Mouse (Mus musculus): ENCODE results near the gene Gm28048. TPM values are rescaled to one million over a fixed set of nuclear protein-coding genes. Genes with fewer than 3 reads are reported as not detected.
A peak's percentile ranks its signal among the peaks of the same experiment; 100 is the strongest.

Gene Gm28048
- polyA plus RNA-seq, 1 experiment from 2014 or later: 13.1 TPM

DNA sequence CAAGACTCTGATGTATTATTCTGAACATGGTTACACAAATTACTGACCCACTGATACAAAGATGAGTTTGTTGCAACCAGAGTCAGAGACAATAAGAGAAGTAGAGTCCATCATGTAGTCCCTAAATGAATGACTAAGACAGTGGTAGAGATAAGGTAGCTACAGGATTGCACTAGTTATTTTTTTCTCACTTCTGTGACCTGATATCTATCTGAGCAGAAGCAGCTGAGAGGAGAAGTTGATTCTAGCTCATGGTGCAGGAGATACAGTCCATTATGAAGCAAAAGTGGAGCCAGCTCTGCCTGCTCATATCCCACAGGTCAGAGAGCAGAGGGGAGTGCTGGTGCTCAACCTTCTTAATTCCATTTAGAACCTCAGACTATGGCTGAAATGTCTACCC, 49.7 kb downstream of the Gm28048 start:
- Histone ChIP-seq H3K27me3 (replicated peaks) (no peaks in the 10 kb centered on the region), H3K4me3 (replicated peaks) (no peak overlapping the region), H3K9me3 (no peaks in the 10 kb centered on the region), H3K4me2 (replicated peaks) (no peak overlapping the region), H3K9ac (no peak overlapping the region), H3K36me3 (no peaks in the 10 kb centered on the region), H3K27ac (no peak overlapping the region), H3K4me1 (replicated peaks) (no peaks in the 10 kb centered on the region)
- no peak for ATAC-seq

DNA sequence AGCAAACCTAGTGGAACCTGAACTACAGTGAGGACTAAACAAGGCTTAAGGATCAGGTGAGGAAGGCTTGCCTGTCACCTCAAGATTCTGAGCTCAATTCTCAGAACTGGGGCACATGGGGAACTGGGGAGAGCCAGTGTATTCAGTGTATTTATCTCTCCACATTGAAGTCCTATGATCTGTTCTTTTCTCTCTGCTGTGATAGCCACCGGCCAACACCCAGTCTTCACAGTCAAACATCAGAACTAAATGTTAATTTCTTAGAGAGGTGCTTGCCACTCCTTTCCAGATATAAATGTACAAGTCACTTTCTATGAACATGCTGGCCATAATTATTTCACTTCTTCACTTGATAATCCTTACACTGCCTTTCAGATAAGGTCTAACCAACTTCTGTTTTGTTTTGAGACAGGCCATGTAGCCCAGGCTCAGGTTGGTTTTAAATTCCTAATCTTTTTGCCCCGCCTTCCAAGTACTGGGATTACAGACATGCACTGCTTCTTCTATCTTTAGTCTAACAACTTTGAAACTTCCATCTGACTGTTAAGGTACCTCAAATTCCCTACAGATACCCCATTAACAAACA, 50.5 kb downstream of the Gm28048 start:
- H3K9me3 ChIP-seq: no peaks in the 10 kb centered on the region
- no peak overlapping the region for H3K4me2 ChIP-seq (replicated peaks)
- H3K4me3 ChIP-seq (replicated peaks): no peak overlapping the region
- H3K27me3 ChIP-seq (replicated peaks): no peaks in the 10 kb centered on the region
- no peaks in the 10 kb centered on the region for H3K36me3 ChIP-seq
- no peak overlapping the region for H3K9ac ChIP-seq
- no peak overlapping the region for H3K27ac ChIP-seq
- no peak for ATAC-seq
- no peaks in the 10 kb centered on the region for H3K4me1 ChIP-seq (replicated peaks)
- 93% methylated on average over 2 of the region's 2 CpGs for WGBS

DNA sequence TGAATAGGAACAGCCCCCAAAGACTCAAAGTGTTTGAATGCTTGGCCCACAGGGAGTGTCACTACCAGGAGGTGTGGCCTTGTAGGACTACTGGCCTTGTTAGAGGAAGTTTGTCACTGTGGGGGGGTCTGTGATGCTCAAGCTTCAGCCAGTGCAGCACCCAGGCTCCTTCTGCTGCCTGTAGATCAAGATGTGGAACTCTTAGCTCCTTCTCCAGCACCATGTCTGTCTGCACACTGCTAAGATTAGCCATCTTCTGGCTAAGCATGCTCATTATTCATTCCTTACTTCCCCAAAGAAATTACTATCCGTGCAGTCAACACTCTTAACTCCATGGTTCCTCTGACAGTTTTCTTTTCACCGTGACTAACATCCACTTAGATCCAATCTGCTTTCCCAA, 51.8 kb downstream of the Gm28048 start:
- no peak for ATAC-seq
- Histone ChIP-seq H3K9ac (no peak overlapping the region), H3K4me1 (replicated peaks) (no peaks in the 10 kb centered on the region), H3K9me3 (no peaks in the 10 kb centered on the region), H3K27ac (no peak overlapping the region), H3K4me3 (replicated peaks) (no peak overlapping the region), H3K27me3 (replicated peaks) (no peaks in the 10 kb centered on the region), H3K4me2 (replicated peaks) (no peak overlapping the region), H3K36me3 (no peaks in the 10 kb centered on the region)
- 64% methylated on average over 2 of the region's 2 CpGs for WGBS

DNA sequence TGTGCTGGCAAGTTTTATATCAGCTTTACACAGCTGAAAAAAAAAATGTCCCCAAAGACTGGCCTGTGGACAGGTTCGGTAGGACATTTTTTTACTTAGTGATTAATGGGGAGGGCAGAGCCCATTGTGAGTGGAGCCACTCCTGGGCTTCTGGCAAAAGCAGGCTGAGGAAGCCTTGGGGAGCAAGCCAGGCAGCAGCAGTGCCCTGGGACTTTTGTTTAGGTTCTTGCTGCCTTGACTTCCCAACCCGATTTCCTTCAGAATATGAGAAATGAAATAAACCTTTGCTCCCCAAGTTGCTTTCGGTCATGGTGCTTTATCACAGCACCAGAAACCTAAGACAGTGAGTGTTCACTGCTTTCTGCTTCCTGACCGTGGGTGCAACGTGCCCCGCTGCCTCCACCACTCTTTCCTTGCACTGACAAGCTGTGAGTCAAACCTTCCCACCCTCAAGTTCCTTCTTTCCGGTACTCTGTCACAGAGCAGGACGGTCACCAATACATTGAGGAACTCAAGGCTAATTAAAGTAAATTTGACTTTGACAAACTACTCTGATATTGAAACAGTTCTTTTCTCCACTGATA, 53.2 kb downstream of the Gm28048 start:
- no peak overlapping the region for H3K4me2 ChIP-seq (replicated peaks)
- H3K4me3 ChIP-seq (replicated peaks): no peak overlapping the region
- H3K9me3 ChIP-seq: no peaks in the 10 kb centered on the region
- 67% methylated on average over 8 of the region's 8 CpGs for WGBS
- no peak overlapping the region for H3K27ac ChIP-seq
- ATAC-seq: no peak
- H3K27me3 ChIP-seq (replicated peaks): no peaks in the 10 kb centered on the region
- no peaks in the 10 kb centered on the region for H3K36me3 ChIP-seq
- H3K9ac ChIP-seq: no peak overlapping the region
- H3K4me1 ChIP-seq (replicated peaks): no peaks in the 10 kb centered on the region

DNA sequence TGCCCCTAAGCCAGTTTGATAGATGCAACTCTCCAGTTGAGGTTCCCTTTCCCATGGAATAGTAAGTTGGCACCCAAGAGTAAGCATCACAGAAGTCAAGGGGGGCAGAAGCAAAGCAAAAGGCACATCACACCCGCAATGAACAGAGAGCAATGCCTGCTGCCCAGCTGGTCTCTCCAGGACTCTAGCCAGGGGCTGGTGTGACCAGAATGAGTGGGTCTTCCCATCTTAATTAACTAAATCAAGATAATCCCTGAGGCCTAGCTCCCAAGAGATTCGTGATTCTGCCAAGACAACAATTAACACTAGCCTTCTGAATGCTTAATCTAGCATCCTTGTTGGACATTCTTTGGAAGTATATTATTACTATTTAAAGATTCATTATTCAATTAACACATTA, 58.3 kb downstream of the Gm28048 start:
- no peak overlapping the region for H3K4me3 ChIP-seq (replicated peaks)

DNA sequence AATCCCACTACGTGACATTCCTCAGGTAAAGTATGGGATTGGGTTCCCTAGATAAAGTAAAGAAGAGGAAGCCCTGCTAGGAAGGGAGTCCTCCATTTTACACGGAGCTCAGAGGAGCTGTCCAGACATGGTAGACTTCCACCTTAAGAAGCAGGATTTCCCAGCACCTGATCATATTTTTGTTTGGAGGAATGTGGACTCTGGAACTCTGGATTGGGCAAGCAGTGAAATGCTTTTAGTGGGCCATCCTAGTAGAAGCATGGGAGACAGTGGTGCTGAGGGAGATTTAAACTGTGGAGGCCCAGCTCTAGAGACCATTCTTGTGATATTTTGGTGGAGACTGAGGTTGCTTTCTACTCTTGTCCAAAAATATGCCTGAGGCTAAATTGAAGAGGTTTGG, 59.3 kb downstream of the Gm28048 start:
- Histone ChIP-seq H3K36me3 (no peaks in the 10 kb centered on the region), H3K9ac (no peak overlapping the region), H3K27me3 (replicated peaks) (no peaks in the 10 kb centered on the region), H3K4me3 (replicated peaks) (no peak overlapping the region), H3K4me2 (replicated peaks) (no peak overlapping the region), H3K9me3 (no peaks in the 10 kb centered on the region), H3K4me1 (replicated peaks) (no peaks in the 10 kb centered on the region), H3K27ac (no peak overlapping the region)
- 80% methylated on average over 2 of the region's 2 CpGs for WGBS
- no peak for ATAC-seq

More for the DNA sequence above, 58.3 kb downstream of the Gm28048 start:
- 86% methylated on average over 2 of the region's 2 CpGs for WGBS
- H3K9me3 ChIP-seq: no peaks in the 10 kb centered on the region
- no peak overlapping the region for H3K9ac ChIP-seq
- H3K36me3 ChIP-seq: no peaks in the 10 kb centered on the region
- H3K27ac ChIP-seq: no peak overlapping the region
- no peak for ATAC-seq
- H3K4me2 ChIP-seq (replicated peaks): no peak overlapping the region
- H3K27me3 ChIP-seq (replicated peaks): no peaks in the 10 kb centered on the region
- H3K4me1 ChIP-seq (replicated peaks): no peaks in the 10 kb centered on the region

DNA sequence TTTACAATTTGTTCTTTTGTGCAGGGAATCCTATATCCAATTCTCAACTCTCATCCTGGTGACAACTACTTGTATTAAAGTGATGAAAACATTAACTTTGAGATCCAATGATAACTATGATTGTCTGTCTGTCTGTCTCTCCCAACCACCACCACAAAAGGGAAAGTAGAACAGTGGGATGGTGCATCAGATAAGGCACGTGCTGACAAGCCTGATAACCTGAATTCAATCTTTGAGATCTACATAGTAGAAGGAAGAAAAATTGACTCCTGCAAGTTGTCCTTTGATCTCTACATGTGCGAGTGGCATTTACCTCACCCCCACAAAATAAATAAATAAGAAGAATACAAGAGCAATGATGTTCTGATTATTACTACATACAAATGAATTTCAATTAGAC, 62.6 kb downstream of the Gm28048 start:
- Histone ChIP-seq H3K36me3 (no peaks in the 10 kb centered on the region), H3K4me3 (replicated peaks) (no peak overlapping the region), H3K4me2 (replicated peaks) (no peak overlapping the region), H3K27ac (no peak overlapping the region), H3K9me3 (no peaks in the 10 kb centered on the region), H3K4me1 (replicated peaks) (no peaks in the 10 kb centered on the region), H3K27me3 (replicated peaks) (no peaks in the 10 kb centered on the region), H3K9ac (no peak overlapping the region)
- no peak for ATAC-seq
- 65% methylated on average over 2 of the region's 2 CpGs for WGBS

DNA sequence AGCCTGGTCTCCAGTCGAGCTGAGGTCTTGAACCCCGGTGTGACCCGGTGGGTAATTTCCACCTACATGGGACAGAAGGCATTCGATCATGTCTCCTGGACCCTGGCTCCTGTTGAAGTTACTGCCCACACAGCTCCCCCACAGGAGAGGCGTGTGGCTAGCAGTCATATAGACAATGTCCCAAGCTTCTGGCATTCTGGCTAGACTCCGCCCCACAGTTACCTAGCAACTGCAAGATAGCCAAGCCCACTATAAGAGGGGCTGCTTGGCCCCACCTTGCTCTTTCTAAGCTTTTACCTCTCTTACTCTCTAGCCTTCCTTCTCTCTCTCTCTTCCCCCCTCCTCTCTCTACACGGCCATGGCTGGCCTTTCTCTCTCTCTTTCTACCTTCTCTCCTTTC, 64.1 kb downstream of the Gm28048 start:
- H3K4me2 ChIP-seq (replicated peaks): no peak overlapping the region
- H3K27me3 ChIP-seq (replicated peaks): no peaks in the 10 kb centered on the region
- no peak overlapping the region for H3K4me3 ChIP-seq (replicated peaks)
- H3K9ac ChIP-seq: no peak overlapping the region
- H3K36me3 ChIP-seq: no peaks in the 10 kb centered on the region
- H3K4me1 ChIP-seq (replicated peaks): no peaks in the 10 kb centered on the region
- no peak for ATAC-seq
- WGBS: 92% methylated on average over 7 of the region's 7 CpGs
- H3K9me3 ChIP-seq: no peaks in the 10 kb centered on the region
- no peak overlapping the region for H3K27ac ChIP-seq

DNA sequence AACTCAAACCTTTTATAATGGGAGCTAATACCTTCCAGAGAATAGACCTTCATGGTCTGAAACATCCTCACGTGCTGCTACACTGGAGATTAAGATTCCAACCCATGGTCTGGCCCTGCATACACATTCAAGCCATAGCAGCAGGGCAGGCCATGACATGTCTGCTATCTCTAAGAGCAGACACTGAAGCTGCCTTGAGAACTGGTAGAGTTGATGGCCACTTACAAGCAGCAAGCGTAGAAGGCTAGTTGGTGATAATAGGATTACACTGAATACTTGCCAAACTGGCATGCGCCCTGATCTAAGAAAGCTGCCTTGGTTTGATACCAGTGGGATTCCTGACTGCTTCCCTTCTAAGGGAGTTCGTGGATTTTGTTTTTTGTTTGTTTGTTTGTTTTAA, 68.1 kb downstream of the Gm28048 start:
- Histone ChIP-seq H3K4me2 (replicated peaks) (no peak overlapping the region), H3K4me1 (replicated peaks) (no peaks in the 10 kb centered on the region), H3K27ac (no peak overlapping the region), H3K4me3 (replicated peaks) (no peak overlapping the region), H3K27me3 (replicated peaks) (no peaks in the 10 kb centered on the region), H3K9ac (no peak overlapping the region), H3K9me3 (no peaks in the 10 kb centered on the region), H3K36me3 (no peaks in the 10 kb centered on the region)
- WGBS: 84% methylated on average over 4 of the region's 4 CpGs
- no peak for ATAC-seq

DNA sequence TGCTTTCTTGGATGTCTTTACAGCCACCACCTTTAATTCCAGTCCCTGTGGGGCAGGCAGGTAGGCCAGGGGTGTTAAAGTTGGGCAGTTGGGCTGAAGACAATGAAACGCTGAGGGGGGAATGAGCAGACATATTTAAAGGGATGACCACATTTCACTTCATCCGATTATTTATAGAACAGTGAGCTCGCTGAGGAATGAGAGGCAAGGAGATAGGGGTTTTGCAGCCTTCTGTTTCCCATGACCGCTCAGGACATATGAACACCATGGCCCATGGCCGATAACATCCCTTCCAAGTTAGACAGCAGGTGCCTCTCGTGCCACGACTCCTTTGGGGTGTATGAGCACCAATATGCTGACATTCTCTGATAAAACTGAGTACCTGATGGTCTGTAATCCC, 70.1 kb downstream of the Gm28048 start:
- no peaks in the 10 kb centered on the region for H3K4me1 ChIP-seq (replicated peaks)

DNA sequence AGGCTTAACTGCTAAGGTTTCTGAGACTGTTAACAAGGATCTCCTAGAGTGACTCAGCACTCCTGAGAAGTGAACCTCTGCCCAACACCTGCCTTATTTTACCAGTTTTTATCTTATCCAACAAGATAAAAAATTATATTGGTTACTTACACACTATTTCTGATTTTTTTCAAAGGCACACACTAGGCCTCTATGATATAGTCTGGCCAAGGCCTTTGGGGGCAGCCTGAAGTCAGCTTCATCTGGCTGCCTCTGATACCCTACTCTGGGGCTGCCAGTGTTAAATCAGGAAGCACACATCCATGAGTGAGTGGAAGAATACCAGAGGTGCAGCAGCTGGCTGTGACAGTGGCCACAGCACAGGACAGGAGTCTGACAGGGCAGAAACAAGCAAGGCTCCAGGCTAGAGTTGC, 75.4 kb downstream of the Gm28048 start:
- no peak overlapping the region for H3K4me2 ChIP-seq (replicated peaks)
- no peak overlapping the region for H3K9ac ChIP-seq
- no peaks in the 10 kb centered on the region for H3K9me3 ChIP-seq
- peak; percentile 76 for ATAC-seq
- no peaks in the 10 kb centered on the region for H3K4me1 ChIP-seq (replicated peaks)
- no peaks in the 10 kb centered on the region for H3K27me3 ChIP-seq (replicated peaks)
- peak overlapping the region; percentile 37; the same call in 1 of the 2 replicates for H3K27ac ChIP-seq
- H3K36me3 ChIP-seq: no peaks in the 10 kb centered on the region
- H3K4me3 ChIP-seq (replicated peaks): no peak overlapping the region

More for the DNA sequence above, 70.1 kb downstream of the Gm28048 start:
- Histone ChIP-seq H3K4me3 (replicated peaks) (no peak overlapping the region), H3K9me3 (no peaks in the 10 kb centered on the region), H3K9ac (no peak overlapping the region), H3K27me3 (replicated peaks) (no peaks in the 10 kb centered on the region), H3K27ac (no peak overlapping the region), H3K36me3 (no peaks in the 10 kb centered on the region), H3K4me2 (replicated peaks) (no peak overlapping the region)
- ATAC-seq: no peak
- WGBS: 89% methylated on average over 7 of the region's 7 CpGs

DNA sequence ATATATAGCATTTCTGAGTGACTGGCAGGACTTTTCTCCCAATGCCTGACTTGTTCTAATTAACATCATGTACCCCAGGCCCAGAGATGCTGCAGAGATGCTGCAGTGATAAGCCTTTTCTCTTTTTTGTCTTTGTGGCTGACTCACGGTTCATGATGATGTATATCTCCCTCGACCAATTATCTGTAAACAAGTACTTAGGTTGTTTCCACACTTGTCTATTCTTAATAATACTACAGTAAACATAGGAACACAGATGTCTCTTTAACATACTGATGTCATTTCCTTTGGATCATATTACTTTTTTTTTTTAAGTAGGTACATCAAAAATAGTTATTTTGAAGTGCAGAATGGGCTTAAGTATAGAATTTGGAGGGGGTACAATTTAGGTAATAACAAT, 79.0 kb downstream of the Gm28048 start:
- Histone ChIP-seq H3K9ac (no peak overlapping the region), H3K27ac (no peak overlapping the region), H3K4me2 (replicated peaks) (no peak overlapping the region), H3K4me3 (replicated peaks) (no peak overlapping the region), H3K36me3 (no peaks in the 10 kb centered on the region), H3K4me1 (replicated peaks) (no peaks in the 10 kb centered on the region), H3K27me3 (replicated peaks) (no peaks in the 10 kb centered on the region), H3K9me3 (no peaks in the 10 kb centered on the region)
- WGBS: 46% methylated on average over 2 of the region's 2 CpGs
- ATAC-seq: no peak

DNA sequence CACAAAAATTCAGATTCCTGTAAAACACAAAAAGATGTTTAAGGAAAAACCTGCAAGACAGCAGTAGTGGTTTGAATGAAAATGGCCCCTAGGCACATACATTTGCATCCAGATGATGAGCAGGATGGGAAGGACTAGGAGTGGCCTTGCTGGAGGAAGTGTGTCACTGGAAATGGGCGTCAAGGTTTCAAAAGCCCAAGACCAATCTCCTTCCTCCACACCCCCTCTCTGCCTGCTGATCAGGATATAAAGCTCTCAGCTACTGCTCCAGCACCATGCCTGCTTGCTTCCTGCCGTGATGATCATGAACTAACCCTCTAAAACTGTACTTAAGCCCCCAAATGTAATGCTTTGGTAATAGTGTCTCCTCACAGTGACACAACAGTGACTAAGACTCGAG, 81.8 kb downstream of the Gm28048 start:
- no peak overlapping the region for H3K4me2 ChIP-seq (replicated peaks)
- no peak overlapping the region for H3K27ac ChIP-seq
- ATAC-seq: no peak
- no peaks in the 10 kb centered on the region for H3K9me3 ChIP-seq
- no peak overlapping the region for H3K9ac ChIP-seq
- no peaks in the 10 kb centered on the region for H3K27me3 ChIP-seq (replicated peaks)
- no peaks in the 10 kb centered on the region for H3K36me3 ChIP-seq
- H3K4me1 ChIP-seq (replicated peaks): no peaks in the 10 kb centered on the region
- no peak overlapping the region for H3K4me3 ChIP-seq (replicated peaks)
- 81% methylated on average over 3 of the region's 3 CpGs for WGBS
